Mouse (Mus musculus) heart, embryonic 12.5 days (tissue): ENCODE measurements at regions not wholly inside any gene's neighbourhood (a gene's known extent, or its start where the extent isn't known, plus 50 kb on each side); places are given as distances from the start of the nearest gene placed in this dataset.
A peak's percentile ranks its signal among the peaks of the same experiment; 100 is the strongest.

Experiments
- ATAC-seq: fragments of 200-750 bp; cut with Nextera tagmentation; 2 replicates; pipeline ENCODE4 v1.8.0; 2017; ENCODE audit warnings: moderate TSS enrichment, moderate library complexity; ENCODE audit not compliant: insufficient number of reproducible peaks, low FRiP score
- H3K27ac ChIP-seq: fragments of 300-500 bp; sonication (generic); 2 replicates; pipeline ENCODE4 v1.5.1; 2016; ENCODE audit warnings: mild to moderate bottlenecking, moderate library complexity; ENCODE audit not compliant: poor library complexity, severe bottlenecking
- H3K27me3 ChIP-seq: fragments of 300-500 bp; sonication (generic); replicated peaks from 2 replicates; pipeline ENCODE4 v1.6.1; 2016; ENCODE audit warnings: mild to moderate bottlenecking, moderate library complexity
- H3K36me3 ChIP-seq: fragments of 300-500 bp; sonication (generic); 2 replicates; pipeline ENCODE4 v1.6.1; 2016; ENCODE audit warnings: mild to moderate bottlenecking, moderate library complexity
- H3K4me1 ChIP-seq: fragments of 300-500 bp; sonication (generic); replicated peaks from 2 replicates; pipeline ENCODE4 v1.6.1; 2016; ENCODE audit warnings: mild to moderate bottlenecking
- H3K4me2 ChIP-seq: fragments of 300-500 bp; sonication (generic); 2 replicates; pipeline ENCODE4 v1.6.1; 2016; ENCODE audit warnings: mild to moderate bottlenecking, moderate library complexity
- H3K4me3 ChIP-seq: fragments of 300-500 bp; sonication (generic); 2 replicates; pipeline ENCODE4 v1.5.1; 2016; ENCODE audit warnings: mild to moderate bottlenecking
- H3K9ac ChIP-seq: fragments of 300-500 bp; sonication (generic); 2 replicates; pipeline ENCODE4 v1.6.1; 2016; ENCODE audit warnings: mild to moderate bottlenecking, moderate library complexity
- H3K9me3 ChIP-seq: fragments of 300-500 bp; sonication (generic); replicated peaks from 2 replicates; pipeline ENCODE4 v1.6.1; 2016; ENCODE audit warnings: mild to moderate bottlenecking, moderate library complexity
- WGBS: fragments of 180-500 bp; shearing (Covaris S2); methylation state at CpG from one replicate; pipeline ENCODE4 v1.1.7; 2016; 5-methylcytosine and 5-hydroxymethylcytosine counted together

DNA sequence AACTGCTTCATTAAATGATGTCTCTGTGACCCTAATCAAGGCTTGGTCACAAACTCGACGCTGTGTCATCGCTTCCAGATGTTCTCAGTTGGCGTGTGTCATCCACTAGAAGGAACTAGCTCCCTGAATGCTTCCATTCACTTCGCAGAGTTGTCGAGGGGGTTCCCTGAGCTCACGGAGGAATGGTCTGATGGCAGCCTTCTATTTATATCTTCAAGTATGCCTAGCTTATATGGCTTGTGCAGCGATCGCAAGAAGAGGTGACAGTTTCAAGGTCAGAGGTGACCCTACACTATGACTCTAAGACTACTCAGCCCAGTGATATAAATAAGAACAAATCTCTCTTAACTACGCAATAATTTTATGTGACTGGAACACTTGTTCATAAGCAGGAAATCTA lies 126.3 kb downstream of the Nr4a2 start:
- ATAC-seq, result peak; percentile 33; the same call in 1 of the 2 replicates
- WGBS, result 43% methylated on average over 10 of the region's 10 CpGs

DNA sequence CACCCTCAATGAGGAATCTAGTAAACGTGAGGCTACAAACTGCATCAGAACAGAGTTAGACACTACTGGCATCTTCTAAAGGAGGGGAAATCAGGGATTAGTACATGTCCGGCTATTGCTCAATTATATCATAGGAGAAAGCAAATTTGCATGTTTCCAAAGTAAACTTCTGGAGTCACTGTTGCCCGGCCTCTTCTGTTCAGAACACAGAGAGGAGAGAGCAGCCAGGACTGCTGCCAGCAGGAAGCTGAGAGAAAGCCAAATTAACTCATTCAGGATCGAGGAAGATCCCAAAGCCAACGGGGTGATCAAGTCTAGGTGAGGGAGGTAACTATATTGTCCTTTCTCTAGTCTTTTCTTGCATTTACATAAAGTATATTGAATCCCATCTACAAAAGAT lies 131.0 kb downstream of the Nr4a2 start:
- H3K36me3 ChIP-seq, result no peaks in the 10 kb centered on the region
- ATAC-seq, result no peak
- H3K27me3 ChIP-seq, result no peaks in the 10 kb centered on the region
- 71% methylated on average over 5 of the region's 5 CpGs for WGBS
- no peak overlapping the region for H3K4me2 ChIP-seq
- no peak overlapping the region for H3K9ac ChIP-seq
- H3K9me3 ChIP-seq, result no peaks in the 10 kb centered on the region
- H3K4me1 ChIP-seq, result peaks cover 4% of the 10 kb centered on the region; the same call in 1 of the 2 replicates
- H3K4me3 ChIP-seq, result no peak overlapping the region
- H3K27ac ChIP-seq, result no peak overlapping the region

More for the DNA sequence above, 126.3 kb downstream of the Nr4a2 start:
- Histone ChIP-seq H3K27me3 (no peaks in the 10 kb centered on the region), H3K4me1 (peaks cover 4% of the 10 kb centered on the region; the same call in 1 of the 2 replicates), H3K27ac (no peak overlapping the region), H3K9me3 (no peaks in the 10 kb centered on the region), H3K4me3 (no peak overlapping the region), H3K36me3 (no peaks in the 10 kb centered on the region), H3K9ac (no peak overlapping the region), H3K4me2 (no peak overlapping the region)

DNA sequence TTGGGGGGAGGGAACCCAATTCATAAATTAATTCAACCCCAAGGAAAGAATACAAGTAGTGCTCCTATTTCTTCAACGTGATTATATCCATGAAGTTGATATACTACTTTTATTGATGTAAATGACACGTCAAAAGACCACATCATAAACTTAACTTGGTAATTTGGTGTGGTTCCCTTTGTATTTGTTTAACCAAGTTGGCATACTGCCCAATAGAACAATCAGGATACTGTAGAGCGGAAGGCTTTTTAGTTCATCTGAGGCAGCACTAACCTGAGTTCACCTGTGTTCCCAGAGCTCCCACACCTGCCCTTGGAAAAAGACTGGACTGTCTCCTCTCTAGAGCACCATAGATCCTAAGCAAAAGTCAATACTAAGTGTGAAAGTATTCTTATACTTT lies 132.0 kb downstream of the Nr4a2 start:
- H3K4me3 ChIP-seq, result no peak overlapping the region
- H3K9ac ChIP-seq, result no peak overlapping the region
- no peak for ATAC-seq
- no peaks in the 10 kb centered on the region for H3K4me1 ChIP-seq
- H3K36me3 ChIP-seq, result no peaks in the 10 kb centered on the region
- WGBS, result 74% methylated on average over 3 of the region's 3 CpGs
- H3K9me3 ChIP-seq, result no peaks in the 10 kb centered on the region
- H3K27ac ChIP-seq, result no peak overlapping the region
- no peak overlapping the region for H3K4me2 ChIP-seq
- no peaks in the 10 kb centered on the region for H3K27me3 ChIP-seq

DNA sequence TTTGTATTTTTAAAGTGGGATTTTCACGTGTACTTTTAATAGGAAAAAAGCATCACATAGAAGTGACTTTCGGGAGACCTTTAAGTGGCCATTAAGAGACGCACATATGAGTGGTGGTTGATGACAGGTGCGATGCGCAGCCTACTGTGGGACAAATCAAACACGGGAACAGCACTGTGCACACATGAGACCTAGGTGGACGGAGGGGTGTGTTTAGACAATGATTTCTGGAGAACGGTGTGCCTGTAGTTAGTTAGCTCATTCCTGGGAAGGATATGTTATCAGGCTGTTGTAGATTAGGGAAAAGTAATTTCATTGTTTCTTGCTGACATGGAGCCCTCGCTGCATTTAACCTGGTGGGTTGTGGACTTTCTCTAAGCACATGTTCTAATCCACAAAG lies 133.0 kb downstream of the Nr4a2 start:
- ATAC-seq, result no peak

DNA sequence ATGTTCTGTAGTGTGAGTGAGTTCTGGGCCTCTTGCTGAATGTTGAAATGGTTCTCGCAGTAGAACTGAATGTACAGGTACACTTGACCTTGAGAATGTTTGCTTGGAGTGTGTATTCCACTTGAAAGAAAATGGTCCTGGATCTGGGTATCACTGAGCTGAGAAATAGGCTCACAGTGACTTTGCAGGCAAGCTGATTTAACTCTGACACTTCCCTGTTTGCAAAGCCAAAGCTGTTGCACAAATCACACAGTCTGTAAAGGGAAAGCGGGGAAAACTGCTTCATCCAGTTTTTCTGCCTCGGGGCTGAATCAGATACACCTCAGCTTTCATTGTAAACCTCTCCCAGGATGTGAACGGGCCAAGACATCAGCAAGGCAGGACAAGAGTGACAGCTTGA lies 140.6 kb downstream of the Nr4a2 start:
- no peak overlapping the region for H3K4me2 ChIP-seq
- ATAC-seq, result no peak
- no peaks in the 10 kb centered on the region for H3K9me3 ChIP-seq
- WGBS, result 64% methylated on average over 4 of the region's 4 CpGs
- H3K27me3 ChIP-seq, result no peaks in the 10 kb centered on the region
- H3K4me1 ChIP-seq, result no peaks in the 10 kb centered on the region
- H3K27ac ChIP-seq, result no peak overlapping the region
- no peak overlapping the region for H3K9ac ChIP-seq
- no peak overlapping the region for H3K4me3 ChIP-seq
- H3K36me3 ChIP-seq, result no peaks in the 10 kb centered on the region

More for the DNA sequence above, 133.0 kb downstream of the Nr4a2 start:
- no peak overlapping the region for H3K27ac ChIP-seq
- 57% methylated on average over 9 of the region's 9 CpGs for WGBS
- H3K4me3 ChIP-seq, result no peak overlapping the region
- H3K4me1 ChIP-seq, result no peaks in the 10 kb centered on the region
- no peaks in the 10 kb centered on the region for H3K36me3 ChIP-seq
- no peaks in the 10 kb centered on the region for H3K9me3 ChIP-seq
- H3K4me2 ChIP-seq, result no peak overlapping the region
- no peak overlapping the region for H3K9ac ChIP-seq
- H3K27me3 ChIP-seq, result no peaks in the 10 kb centered on the region

DNA sequence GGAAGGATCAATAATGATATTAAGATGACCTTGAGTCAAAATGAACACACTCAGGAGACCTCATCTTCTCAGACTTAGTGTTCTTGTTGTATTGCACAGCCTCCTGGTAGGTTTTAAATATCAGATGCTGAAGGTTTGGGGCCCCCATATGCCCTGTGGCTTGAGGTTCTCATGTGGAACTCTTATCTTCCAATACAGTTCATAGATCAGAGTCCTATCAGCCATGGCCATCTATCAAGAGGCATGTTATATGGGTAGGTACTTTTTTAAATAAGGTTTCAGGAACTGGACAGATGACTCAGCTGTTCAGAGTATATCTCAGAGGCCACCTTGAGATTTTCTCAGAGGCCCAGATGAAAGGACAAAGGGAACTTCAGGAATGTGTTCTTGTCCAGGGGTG lies 143.2 kb downstream of the Nr4a2 start:
- Histone ChIP-seq H3K4me3 (no peak overlapping the region), H3K9me3 (no peaks in the 10 kb centered on the region), H3K9ac (no peak overlapping the region), H3K27me3 (no peaks in the 10 kb centered on the region), H3K27ac (no peak overlapping the region), H3K4me1 (no peaks in the 10 kb centered on the region), H3K4me2 (no peak overlapping the region), H3K36me3 (no peaks in the 10 kb centered on the region)
- no peak for ATAC-seq

DNA sequence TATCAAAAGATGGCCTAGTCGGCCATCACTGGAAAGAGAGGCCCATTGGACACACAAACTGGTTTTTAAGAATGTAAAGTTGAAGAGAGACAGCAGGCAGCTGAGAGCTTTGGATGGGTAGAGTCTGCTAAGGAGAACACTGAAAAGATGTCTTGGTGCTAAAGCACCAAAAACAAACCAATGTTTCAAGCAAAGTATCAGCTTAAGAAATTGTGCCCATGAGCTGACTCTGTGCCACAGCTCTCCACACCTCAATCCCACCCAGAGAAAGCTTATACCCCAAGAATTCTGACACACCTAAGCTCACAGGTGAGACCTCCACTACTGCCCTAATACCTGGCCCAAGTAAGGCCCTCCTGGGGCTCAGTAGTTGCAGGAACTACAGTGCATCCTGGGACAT lies 148.1 kb downstream of the Nr4a2 start:
- Histone ChIP-seq H3K9me3 (no peaks in the 10 kb centered on the region), H3K4me1 (no peaks in the 10 kb centered on the region), H3K27ac (no peak overlapping the region), H3K4me3 (no peak overlapping the region), H3K9ac (no peak overlapping the region), H3K36me3 (no peaks in the 10 kb centered on the region), H3K4me2 (no peak overlapping the region), H3K27me3 (no peaks in the 10 kb centered on the region)
- WGBS, result 66% methylated on average over 1 of the region's 1 CpGs
- ATAC-seq, result no peak

DNA sequence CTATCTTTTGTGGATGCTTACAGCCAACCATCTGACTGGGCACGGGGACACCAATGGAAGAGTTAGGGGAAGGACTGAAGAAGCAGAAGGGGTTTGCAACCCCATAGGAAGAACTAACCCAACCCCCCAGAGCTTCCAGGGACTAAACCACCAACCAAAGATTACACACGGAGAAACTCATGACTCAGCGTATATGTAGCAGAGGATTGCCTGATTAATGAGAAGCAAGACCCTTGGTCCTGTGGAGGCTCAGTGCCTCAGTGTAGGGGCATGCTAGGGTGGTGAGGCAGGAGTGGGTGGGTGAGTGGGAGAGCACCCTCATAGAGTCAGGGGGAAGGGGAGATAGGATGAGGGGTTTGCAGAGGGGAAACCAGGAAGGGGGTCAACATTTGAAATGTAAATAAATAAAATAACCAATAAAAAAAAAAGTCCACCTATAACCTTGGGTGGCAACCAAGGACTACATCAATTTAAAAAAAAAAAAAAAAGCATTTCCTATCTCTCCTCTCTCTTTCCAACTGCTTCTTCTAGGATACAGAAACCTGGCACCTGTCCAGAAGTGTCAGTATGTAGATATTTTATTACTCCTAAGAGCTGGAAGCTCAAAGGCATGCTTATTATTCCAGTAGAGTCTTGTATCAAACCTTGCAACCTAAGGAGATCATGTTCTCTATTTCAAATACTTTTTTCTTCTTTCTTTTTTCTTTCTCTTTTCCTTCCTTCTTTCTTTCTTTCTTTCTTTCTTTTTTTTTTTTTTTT lies 159.7 kb downstream of the Nr4a2 start:
- Histone ChIP-seq H3K27me3 (no peaks in the 10 kb centered on the region), H3K27ac (no peak overlapping the region), H3K9ac (no peak overlapping the region), H3K9me3 (no peaks in the 10 kb centered on the region), H3K4me1 (no peaks in the 10 kb centered on the region), H3K36me3 (no peaks in the 10 kb centered on the region), H3K4me3 (no peak overlapping the region), H3K4me2 (no peak overlapping the region)
- 78% methylated on average over 3 of the region's 3 CpGs for WGBS
- ATAC-seq, result no peak

DNA sequence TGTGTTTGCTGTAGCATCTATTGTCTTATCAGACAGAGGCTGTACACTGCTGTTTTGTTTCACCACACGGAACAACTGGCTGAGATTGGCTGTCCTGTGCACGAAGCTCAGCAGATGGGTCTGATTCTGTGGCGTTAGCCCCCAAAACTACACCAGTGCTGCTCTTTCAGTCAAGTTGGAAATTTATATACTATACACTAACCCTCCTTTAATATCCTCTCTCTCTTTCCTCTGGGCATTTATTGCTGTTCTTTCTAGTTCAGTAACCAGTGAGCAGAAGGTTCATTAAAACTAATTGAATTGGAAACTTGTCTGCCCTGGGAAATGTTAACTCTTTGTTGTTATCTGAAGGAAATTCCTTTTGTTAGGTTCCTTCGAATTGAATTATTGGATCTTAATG lies 164.1 kb downstream of the Nr4a2 start:
- no peaks in the 10 kb centered on the region for H3K36me3 ChIP-seq
- WGBS, result 69% methylated on average over 4 of the region's 4 CpGs
- H3K9me3 ChIP-seq, result no peaks in the 10 kb centered on the region
- no peak for ATAC-seq
- H3K4me3 ChIP-seq, result no peak overlapping the region
- no peak overlapping the region for H3K27ac ChIP-seq
- no peak overlapping the region for H3K4me2 ChIP-seq
- no peak overlapping the region for H3K9ac ChIP-seq
- H3K4me1 ChIP-seq, result no peaks in the 10 kb centered on the region
- H3K27me3 ChIP-seq, result no peaks in the 10 kb centered on the region

DNA sequence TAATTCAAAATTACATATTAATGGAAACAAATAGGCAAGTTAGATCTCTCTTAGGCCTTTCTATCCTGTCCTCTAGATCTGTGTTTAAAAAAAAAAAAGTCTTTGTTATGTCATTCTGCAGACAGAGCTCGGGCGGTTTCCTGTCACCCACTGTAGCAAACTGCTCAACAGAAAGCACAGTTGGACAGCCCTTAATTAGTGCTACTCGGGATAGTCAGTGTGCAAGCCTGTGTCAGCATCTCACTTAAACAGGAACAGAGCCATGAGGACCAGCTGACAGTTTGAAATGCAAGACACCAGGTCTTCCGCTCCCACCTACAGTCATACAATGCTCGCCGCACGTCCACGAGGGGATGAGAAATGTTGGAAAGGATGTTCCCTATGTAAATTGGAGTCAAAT lies 170.5 kb downstream of the Nr4a2 start:
- Histone ChIP-seq H3K9ac (no peak overlapping the region), H3K27me3 (no peaks in the 10 kb centered on the region), H3K36me3 (no peaks in the 10 kb centered on the region), H3K4me1 (no peaks in the 10 kb centered on the region), H3K9me3 (no peaks in the 10 kb centered on the region), H3K4me2 (no peak overlapping the region), H3K27ac (no peak overlapping the region), H3K4me3 (no peak overlapping the region)
- WGBS, result 74% methylated on average over 8 of the region's 8 CpGs
- ATAC-seq, result no peak

DNA sequence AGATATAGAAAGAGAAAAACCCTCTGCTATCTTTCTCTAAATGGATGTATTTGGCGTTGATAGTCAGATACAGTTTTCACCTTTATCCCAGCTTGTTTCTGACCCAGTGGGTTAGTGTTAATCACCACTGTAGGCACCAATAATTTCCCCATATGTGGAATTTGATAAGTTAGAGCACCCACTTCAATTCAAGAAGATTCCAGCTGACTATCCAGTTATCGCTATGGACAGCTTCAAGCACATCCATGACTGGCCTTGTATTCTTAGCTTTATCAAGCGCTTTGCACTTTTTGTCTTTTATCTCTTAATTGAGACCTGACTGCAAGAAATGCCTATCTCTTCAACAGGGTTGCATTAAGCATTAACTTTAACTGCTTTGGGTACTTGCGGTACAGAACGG lies 211.3 kb downstream of the Nr4a2 start:
- ATAC-seq, result no peak
- no peaks in the 10 kb centered on the region for H3K27me3 ChIP-seq
- H3K4me1 ChIP-seq, result no peaks in the 10 kb centered on the region
- no peak overlapping the region for H3K27ac ChIP-seq
- H3K36me3 ChIP-seq, result no peaks in the 10 kb centered on the region
- no peak overlapping the region for H3K9ac ChIP-seq
- no peak overlapping the region for H3K4me2 ChIP-seq
- WGBS, result 78% methylated on average over 5 of the region's 5 CpGs
- no peaks in the 10 kb centered on the region for H3K9me3 ChIP-seq
- H3K4me3 ChIP-seq, result no peak overlapping the region
